Mouse (Mus musculus): Measurements from ENCODE around the gene Ckap5.
"Not testable (repeated sequence)": the region's sequence is repeated elsewhere in the genome, so short reads cannot be mapped to it uniquely, and the experiment has no call there.

- peak; percentile 34 for TF ChIP-seq CTCF (IDR thresholded peaks at IDR 0.05)
- not testable (repeated sequence) for TF ChIP-seq EP300 (IDR thresholded peaks at IDR 0.05; ENCODE audit: insufficient read depth, low read depth, low read length)
Observed at GRCm38 (mm10) chr2:91609370-91609769, 82.8 kb downstream of the Ckap5 start.
